Mouse (Mus musculus) liver, adult 2 months (tissue): Measurements from ENCODE around the gene Slc9a3r2. TPM values are rescaled to one million over a fixed set of nuclear protein-coding genes. Genes with fewer than 3 reads are reported as not detected.

Source experiments
- DNase-seq: peaks from one replicate; pipeline ENCODE4 v3.0.0-alpha.2; 2011; ENCODE audit warnings: low read depth, low spot score; ENCODE audit errors: extremely low read depth
- H3K27ac ChIP-seq: fragments of 200-500 bp; replicated peaks from 2 replicates; pipeline ENCODE4 v1.5.1; 2012; ENCODE audit warnings: low read depth, mild to moderate bottlenecking, control low read depth, inconsistent platforms, low read length; ENCODE audit not compliant: insufficient read depth
- H3K27me3 ChIP-seq: fragments of 200-500 bp; 2 replicates; pipeline ENCODE4 v1.6.1; 2012; ENCODE audit warnings: mild to moderate bottlenecking, moderate library complexity, low read length, inconsistent platforms; ENCODE audit not compliant: control insufficient read depth, insufficient read depth
- H3K36me3 ChIP-seq: fragments of 200-500 bp; 2 replicates; pipeline ENCODE4 v1.6.1; 2012; ENCODE audit warnings: low read length, inconsistent platforms; ENCODE audit not compliant: control insufficient read depth, insufficient read depth
- H3K4me1 ChIP-seq: fragments of 200-500 bp; 2 replicates; pipeline ENCODE4 v1.6.1; 2011; ENCODE audit warnings: low read length; ENCODE audit not compliant: control insufficient read depth, insufficient read depth
- H3K4me3 ChIP-seq: fragments of 200-500 bp; 2 replicates; pipeline ENCODE4 v1.5.1; 2011; ENCODE audit warnings: low read depth, mild to moderate bottlenecking, control low read depth, low read length, moderate library complexity; ENCODE audit not compliant: insufficient read depth
- H3K79me2 ChIP-seq: fragments of 200-500 bp; 2 replicates; pipeline ENCODE4 v1.6.1; 2012; ENCODE audit warnings: inconsistent platforms, mild to moderate bottlenecking, low read length, moderate library complexity; ENCODE audit not compliant: control insufficient read depth, insufficient read depth
- H3K9ac ChIP-seq: fragments of 200-500 bp; 2 replicates; pipeline ENCODE4 v1.6.1; 2012; ENCODE audit warnings: low read depth, mild to moderate bottlenecking, control low read depth, inconsistent platforms, low read length
- CTCF ChIP-seq: fragments of 200-500 bp; IDR thresholded peaks from 2 replicates; pipeline ENCODE4 v1.5.1; 2011; ENCODE audit warnings: low read depth, low read length, control low read depth
- POLR2A ChIP-seq: fragments of 200-500 bp; IDR thresholded peaks from 2 replicates; pipeline ENCODE4 v1.6.1; 2011; ENCODE audit warnings: low read length, control low read depth; ENCODE audit not compliant: insufficient read depth; ENCODE audit errors: extremely low read depth
- WGBS: fragments of 180-500 bp; shearing (Covaris S2); methylation state at CpG from one replicate; pipeline ENCODE4 v1.1.7; 2018; 5-methylcytosine and 5-hydroxymethylcytosine counted together
- polyA plus RNA-seq: library from polyadenylated mRNA; depleted of rRNA; stranded (reverse); fragments of >200 nt; gene quantifications from 2 replicates; pipeline ENCODE4 v1.2.3, GENCODE M21; 2012
- total RNA-seq: library from RNA; depleted of rRNA; stranded (reverse); fragments of >200 nt; gene quantifications from 2 replicates; pipeline ENCODE4 v1.2.3, GENCODE M21; 2014

The Slc9a3r2 gene
- total and polyA plus RNA-seq, 2 experiments: 8.8 to 31.5 TPM

DNA sequence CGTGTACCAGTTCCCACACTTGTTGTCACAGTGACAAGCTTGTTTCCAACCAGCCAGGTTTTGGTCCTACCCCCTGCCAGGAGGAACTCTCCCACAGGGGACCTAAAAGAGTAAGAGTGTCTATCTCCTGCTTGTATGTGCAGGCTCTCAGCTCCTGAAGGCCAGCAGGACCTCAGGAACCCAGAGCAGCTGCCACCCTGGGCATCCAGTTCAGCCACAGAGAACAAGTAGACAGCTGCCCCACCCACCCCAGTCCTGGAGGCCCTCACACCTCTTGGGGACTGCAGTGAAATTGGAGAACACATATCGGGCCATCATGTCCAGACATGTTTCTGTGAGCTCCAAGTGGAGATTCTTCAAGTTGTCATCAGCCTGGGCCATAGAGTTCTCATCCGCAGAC lies 45.6 kb downstream of the Slc9a3r2 start:
- no peaks in the 10 kb centered on the region for H3K4me1 ChIP-seq
- no peaks in the 10 kb centered on the region for H3K36me3 ChIP-seq
- H3K4me3 ChIP-seq: no peak overlapping the region
- H3K27ac ChIP-seq: no peak overlapping the region
- H3K79me2 ChIP-seq: no peaks in the 10 kb centered on the region
- DNase-seq: no peak
- no peak overlapping the region for H3K9ac ChIP-seq
- TF ChIP-seq POLR2A (no peak), CTCF (no peak)
- 97% methylated on average over 3 of the region's 3 CpGs for WGBS
- no peaks in the 10 kb centered on the region for H3K27me3 ChIP-seq

- Histone ChIP-seq H3K27me3 (no peaks in the 10 kb centered on the region), H3K79me2 (no peaks in the 10 kb centered on the region), H3K4me3 (no peak overlapping the region), H3K9ac (no peak overlapping the region), H3K36me3 (no peaks in the 10 kb centered on the region), H3K27ac (no peak overlapping the region), H3K4me1 (no peaks in the 10 kb centered on the region)
- no peak for DNase-seq
- no peak for TF ChIP-seq POLR2A
- TF ChIP-seq CTCF: no peak
- WGBS: 90% methylated on average over 8 of the region's 8 CpGs
Measured at GRCm38 (mm10) chr17:24603961-24604360, 46.2 kb downstream of the Slc9a3r2 start.

DNA sequence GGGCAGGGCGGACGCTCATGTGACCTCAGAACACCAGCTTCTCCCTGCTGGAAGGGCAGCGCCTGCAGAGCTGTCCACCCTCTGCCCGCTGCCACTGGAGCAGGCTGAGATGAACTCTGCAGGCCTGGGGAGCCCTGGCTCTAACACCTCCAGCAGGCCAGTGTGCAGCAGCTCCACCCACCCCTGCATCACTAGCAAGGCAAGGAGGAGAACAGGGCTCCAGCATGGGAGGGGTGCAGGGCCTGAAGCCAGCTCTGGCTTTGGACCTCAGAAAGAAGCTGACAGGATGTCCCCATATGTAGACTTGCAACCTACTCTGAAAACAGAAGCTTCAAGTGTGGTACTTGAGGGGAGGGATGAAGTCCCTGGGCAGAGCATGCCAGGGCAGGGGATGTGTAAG lies 49.6 kb downstream of the Slc9a3r2 start:
- Histone ChIP-seq H3K4me1 (no peaks in the 10 kb centered on the region), H3K27me3 (no peaks in the 10 kb centered on the region), H3K36me3 (peaks cover 5% of the 10 kb centered on the region; the same call in 1 of the 2 replicates), H3K79me2 (no peaks in the 10 kb centered on the region), H3K4me3 (no peak overlapping the region), H3K9ac (no peak overlapping the region), H3K27ac (no peak overlapping the region)
- TF ChIP-seq CTCF (no peak), POLR2A (no peak)
- 92% methylated on average over 4 of the region's 4 CpGs for WGBS
- no peak for DNase-seq

DNA sequence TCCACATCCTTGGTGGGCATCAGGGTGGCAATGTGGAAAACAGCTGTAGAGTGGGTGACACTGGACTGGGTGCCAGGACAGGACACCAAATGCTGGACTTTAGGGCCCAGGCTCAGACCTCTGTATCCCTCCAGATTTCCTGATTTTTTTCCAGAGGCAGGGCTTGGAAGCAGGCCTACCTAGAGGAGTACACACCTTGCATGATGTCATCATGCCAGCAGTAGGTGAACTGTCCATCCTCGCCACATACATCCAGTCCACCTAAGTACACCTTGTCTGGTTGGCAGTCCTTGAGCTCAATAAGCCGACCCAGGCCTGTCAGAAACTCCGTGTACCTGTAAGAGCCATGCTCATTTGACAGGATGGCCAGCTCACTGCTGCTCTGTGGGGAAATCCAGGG lies 52.1 kb downstream of the Slc9a3r2 start:
- DNase-seq: no peak
- peaks cover 12% of the 10 kb centered on the region for H3K36me3 ChIP-seq
- no peaks in the 10 kb centered on the region for H3K27me3 ChIP-seq
- no peak overlapping the region for H3K4me3 ChIP-seq
- no peak for TF ChIP-seq POLR2A
- no peak for TF ChIP-seq CTCF
- H3K9ac ChIP-seq: no peak overlapping the region
- H3K79me2 ChIP-seq: no peaks in the 10 kb centered on the region
- 89% methylated on average over 3 of the region's 3 CpGs for WGBS
- H3K4me1 ChIP-seq: no peaks in the 10 kb centered on the region
- H3K27ac ChIP-seq: no peak overlapping the region

DNA sequence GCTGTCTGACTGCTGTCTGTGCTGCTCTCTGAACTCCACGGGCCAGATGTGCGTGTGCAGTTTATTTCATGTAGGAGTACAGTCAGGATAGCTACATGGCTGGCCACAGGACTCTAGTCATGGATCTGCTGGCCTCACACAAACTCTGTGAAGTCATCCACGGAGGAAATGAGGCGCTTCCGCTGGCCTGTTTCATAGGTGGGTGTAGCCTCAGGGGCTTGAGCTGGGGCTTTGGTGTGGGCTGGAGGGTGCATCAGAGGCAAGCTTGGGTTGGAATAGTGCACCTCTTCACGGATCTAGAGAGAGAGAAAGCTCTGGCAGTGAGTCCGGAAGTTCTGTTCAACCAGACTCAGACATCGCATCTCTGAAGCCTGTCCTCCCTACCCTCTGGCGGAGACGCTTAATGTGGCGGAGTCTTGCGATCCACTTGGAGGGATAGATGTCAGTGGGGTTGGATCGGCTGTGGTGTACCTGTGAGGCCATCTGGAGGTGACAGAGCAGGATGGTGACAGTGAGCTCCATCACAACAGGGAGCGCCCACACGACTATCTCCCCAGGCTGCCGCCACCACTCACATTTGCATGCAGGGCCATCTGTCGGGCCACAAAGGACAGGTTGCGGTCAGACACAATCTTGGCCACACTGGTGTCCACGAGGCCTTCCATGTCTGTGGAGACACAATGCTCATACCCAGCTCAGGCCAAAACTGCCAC lies 53.5 kb downstream of the Slc9a3r2 start:
- DNase-seq: no peak
- no peak overlapping the region for H3K4me3 ChIP-seq
- no peak overlapping the region for H3K27ac ChIP-seq
- H3K27me3 ChIP-seq: no peaks in the 10 kb centered on the region
- no peaks in the 10 kb centered on the region for H3K79me2 ChIP-seq
- H3K36me3 ChIP-seq: peaks cover 15% of the 10 kb centered on the region
- WGBS: 93% methylated on average over 19 of the region's 19 CpGs
- H3K9ac ChIP-seq: no peak overlapping the region
- TF ChIP-seq CTCF (no peak), POLR2A (no peak)
- H3K4me1 ChIP-seq: no peaks in the 10 kb centered on the region

- no peak overlapping the region for H3K27ac ChIP-seq
- no peaks in the 10 kb centered on the region for H3K4me1 ChIP-seq
- 86% methylated on average over 5 of the region's 5 CpGs for WGBS
- H3K36me3 ChIP-seq: peaks cover 17% of the 10 kb centered on the region
- no peaks in the 10 kb centered on the region for H3K27me3 ChIP-seq
- no peak overlapping the region for H3K9ac ChIP-seq
- no peak for TF ChIP-seq POLR2A
- TF ChIP-seq CTCF: no peak
- no peaks in the 10 kb centered on the region for H3K79me2 ChIP-seq
- no peak overlapping the region for H3K4me3 ChIP-seq
- no peak for DNase-seq
Measured at GRCm38 (mm10) chr17:24596073-24596466, 54.1 kb downstream of the Slc9a3r2 start.
